Mouse (Mus musculus) megakaryocyte, embryonic 14.5 days (primary cell): ENCODE data around the gene Ap1g2.

ENCODE experiments used
- FLI1 ChIP-seq: IDR thresholded peaks from 2 replicates; pipeline ENCODE4 v1.6.1; 2012; ENCODE audit warnings: low read length, inconsistent platforms, mixed read lengths
- GATA1 ChIP-seq: IDR thresholded peaks from 3 replicates; pipeline ENCODE4 v1.6.1; 2012; ENCODE audit warnings: mixed read lengths, low read length, inconsistent platforms, borderline replicate concordance

DNA sequence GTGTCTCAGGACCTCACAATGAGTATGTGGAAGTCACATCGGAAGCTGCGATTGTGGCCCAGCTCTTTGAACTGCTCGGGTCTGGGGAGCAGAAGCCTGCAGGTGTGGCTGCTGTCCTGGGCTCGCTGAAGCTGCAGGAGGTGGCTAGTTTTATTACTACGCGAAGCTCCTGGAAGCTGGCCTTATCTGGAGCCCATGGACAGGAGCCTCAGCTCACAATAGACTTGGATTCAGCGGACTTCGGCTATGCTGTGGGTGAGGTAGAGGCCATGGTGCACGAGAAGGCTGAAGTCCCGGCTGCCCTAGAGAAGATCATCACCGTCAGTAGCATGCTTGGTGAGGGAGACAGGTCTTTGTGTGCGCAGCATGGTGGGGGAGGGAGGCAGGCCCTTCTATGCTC, 10.7 kb downstream of the Ap1g2 start:
- TF ChIP-seq GATA1 (no peak), FLI1 (no peak)
